Mouse (Mus musculus) C2C12 (cell line): Measurements from ENCODE around the gene Hgd.

Source experiments
- CEBPB ChIP-seq: IDR thresholded peaks from one replicate; pipeline ENCODE4 v1.6.1; 2011; ENCODE audit warnings: low read depth, mild to moderate bottlenecking, control low read depth, moderate library complexity
- CTCF ChIP-seq: IDR thresholded peaks from one replicate; pipeline ENCODE4 v1.5.1; 2011; ENCODE audit not compliant: control insufficient read depth, insufficient read depth, insufficient read length
- MYOG ChIP-seq: IDR thresholded peaks from one replicate; pipeline ENCODE4 v1.6.1; 2011; ENCODE audit not compliant: control insufficient read depth, insufficient read length; ENCODE audit errors: extremely low read depth
- USF1 ChIP-seq: IDR thresholded peaks from one replicate; pipeline ENCODE4 v1.6.1; 2011; ENCODE audit warnings: low read depth, mild to moderate bottlenecking, control low read depth, moderate library complexity

GRCm38 (mm10) chr16:37626388-37626949, 46.5 kb downstream of the Hgd start:
- no peak for TF ChIP-seq CTCF
- no peak for TF ChIP-seq MYOG
- TF ChIP-seq USF1 = no peak
- TF ChIP-seq CEBPB = no peak
